Mouse (Mus musculus) myocyte (in vitro differentiated cells): Measurements from ENCODE around the gene Efna1. TPM values are rescaled to one million over a fixed set of nuclear protein-coding genes. Genes with fewer than 3 reads are reported as not detected.

ENCODE experiments used
- H3K27me3 ChIP-seq: one replicate; pipeline ENCODE4 v1.6.1; 2011; ENCODE audit not compliant: control insufficient read depth, insufficient read depth, insufficient read length
- H3K36me3 ChIP-seq: one replicate; pipeline ENCODE4 v1.6.1; 2011; ENCODE audit not compliant: control insufficient read depth, insufficient read depth
- H3K4me2 ChIP-seq: one replicate; pipeline ENCODE4 v1.6.1; 2011; ENCODE audit warnings: low read depth, control low read depth
- H3K4me3 ChIP-seq: one replicate; pipeline ENCODE4 v1.5.1; 2011; ENCODE audit warnings: mild to moderate bottlenecking, control low read depth, moderate library complexity
- H3K79me2 ChIP-seq: one replicate; pipeline ENCODE4 v1.6.1; 2011; ENCODE audit not compliant: control insufficient read depth, insufficient read depth
- H3ac ChIP-seq: one replicate; pipeline ENCODE4 v1.6.1; 2011; ENCODE audit not compliant: control insufficient read depth, insufficient read length
- CEBPB ChIP-seq: IDR thresholded peaks from 2 replicates; pipeline ENCODE4 v1.6.1; 2011; ENCODE audit warnings: mild to moderate bottlenecking, moderate library complexity; ENCODE audit not compliant: poor library complexity, insufficient read depth, severe bottlenecking
- E2F4 ChIP-seq: IDR thresholded peaks from one replicate; pipeline ENCODE4 v1.6.1; 2011; ENCODE audit warnings: mild to moderate bottlenecking, control low read depth, moderate library complexity; ENCODE audit not compliant: insufficient read depth
- MAX ChIP-seq: IDR thresholded peaks from one replicate; pipeline ENCODE4 v1.6.1; 2011; ENCODE audit warnings: low read depth, mild to moderate bottlenecking, control low read depth
- MYOD1 ChIP-seq, 3 experiments: IDR thresholded peaks; one replicate each; pipeline ENCODE4 v1.6.1; 2011; ENCODE audit warnings: control low read depth in 2 of 3, low read depth in 2 of 3, mild to moderate bottlenecking in 2 of 3, moderate library complexity in 1 of 3; ENCODE audit not compliant: insufficient read length in 2 of 3, control insufficient read depth in 1 of 3
- MYOG ChIP-seq, 3 experiments: IDR thresholded peaks; one replicate each; pipeline ENCODE4 v1.6.1; 2011; ENCODE audit warnings: control low read depth in 2 of 3, low read depth in 2 of 3, mild to moderate bottlenecking in 2 of 3; ENCODE audit not compliant: insufficient read length in 2 of 3, control insufficient read depth in 1 of 3, insufficient read depth in 1 of 3
- POLR2A ChIP-seq: IDR thresholded peaks from one replicate; pipeline ENCODE4 v1.6.1; 2011; ENCODE audit warnings: low read depth, mild to moderate bottlenecking, control low read depth, moderate library complexity; ENCODE audit not compliant: insufficient read length
- POLR2AphosphoS2 ChIP-seq: IDR thresholded peaks from one replicate; pipeline ENCODE4 v1.6.1; 2011; ENCODE audit warnings: low read depth, control low read depth; ENCODE audit not compliant: insufficient read length
- REST ChIP-seq: IDR thresholded peaks from one replicate; pipeline ENCODE4 v1.6.1; 2011; ENCODE audit warnings: mild to moderate bottlenecking, control low read depth, moderate library complexity; ENCODE audit not compliant: insufficient read depth, insufficient read length
- SRF ChIP-seq: IDR thresholded peaks from one replicate; pipeline ENCODE4 v1.6.1; 2011; ENCODE audit warnings: low read depth; ENCODE audit not compliant: control insufficient read depth, insufficient read length
- TCF12 ChIP-seq: IDR thresholded peaks from one replicate; pipeline ENCODE4 v1.6.1; 2011; ENCODE audit warnings: mild to moderate bottlenecking, control low read depth; ENCODE audit not compliant: poor library complexity, insufficient read depth, severe bottlenecking
- TCF3 ChIP-seq: IDR thresholded peaks from one replicate; pipeline ENCODE4 v1.6.1; 2011; ENCODE audit warnings: low read depth, control low read depth; ENCODE audit not compliant: insufficient read length
- USF1 ChIP-seq: IDR thresholded peaks from one replicate; pipeline ENCODE4 v1.6.1; 2011; ENCODE audit warnings: low read depth, mild to moderate bottlenecking, control low read depth, moderate library complexity
- polyA plus RNA-seq: library from polyadenylated mRNA; unstranded; fragments of >200 nt; fragmentation: generic; extraction: Trizol; gene quantifications from one replicate; pipeline ENCODE4 v1.2.1, GENCODE M21; 2012; ENCODE audit warnings: missing spikeins

Efna1 gene
- polyA plus RNA-seq, 1 experiment: 8.2 TPM

GRCm38 (mm10) chr3:89294195-89294594 is 13.3 kb upstream of the Efna1 start:
- no peak overlapping the region for H3K4me2 ChIP-seq
- no peaks in the 10 kb centered on the region for H3K36me3 ChIP-seq
- no peak for TF ChIP-seq MYOG (IDR thresholded peaks at IDR 0.05; ENCODE audit: control insufficient read depth in 1 of 3, insufficient read depth in 1 of 3, insufficient read length in 2 of 3, low read depth in 2 of 3)
- no peak overlapping the region for H3K4me3 ChIP-seq
- no peaks in the 10 kb centered on the region for H3K79me2 ChIP-seq
- H3K27me3 ChIP-seq: no peaks in the 10 kb centered on the region
- no peak overlapping the region for H3ac ChIP-seq

GRCm38 (mm10) chr3:89293247-89293918 is 12.4 kb upstream of the Efna1 start:
- H3K4me2 ChIP-seq: no peak overlapping the region
- H3ac ChIP-seq: no peak overlapping the region
- H3K27me3 ChIP-seq: no peaks in the 10 kb centered on the region
- no peak overlapping the region for H3K4me3 ChIP-seq
- H3K79me2 ChIP-seq: no peaks in the 10 kb centered on the region
- TF ChIP-seq MAX (no peak), TCF12 (no peak), MYOG (IDR thresholded peaks at IDR 0.05; ENCODE audit: control insufficient read depth in 1 of 3, insufficient read depth in 1 of 3, insufficient read length in 2 of 3, low read depth in 2 of 3) (no peak), CEBPB (no peak), POLR2A (no peak), REST (no peak), SRF (no peak), TCF3 (no peak), MYOD1 (IDR thresholded peaks at IDR 0.05; ENCODE audit: control insufficient read depth in 1 of 3, insufficient read length in 2 of 3, low read depth in 2 of 3) (no peak), E2F4 (no peak), USF1 (no peak), POLR2AphosphoS2 (no peak)
- H3K36me3 ChIP-seq: no peaks in the 10 kb centered on the region

GRCm38 (mm10) chr3:89292303-89292702 is 11.4 kb upstream of the Efna1 start:
- Histone ChIP-seq H3K79me2 (no peaks in the 10 kb centered on the region), H3ac (no peak overlapping the region), H3K36me3 (no peaks in the 10 kb centered on the region), H3K4me3 (no peak overlapping the region), H3K4me2 (no peak overlapping the region), H3K27me3 (peaks cover 3% of the 10 kb centered on the region)
- TF ChIP-seq MYOD1 (IDR thresholded peaks at IDR 0.05; ENCODE audit: control insufficient read depth in 1 of 3, insufficient read length in 2 of 3, low read depth in 2 of 3) (peak in 1 of 3 experiments; percentile 17), MAX (no peak), TCF12 (no peak)

GRCm38 (mm10) chr3:89291874-89292273 is 10.9 kb upstream of the Efna1 start:
- Histone ChIP-seq H3K27me3 (peaks cover 6% of the 10 kb centered on the region), H3ac (no peak overlapping the region), H3K79me2 (no peaks in the 10 kb centered on the region), H3K36me3 (no peaks in the 10 kb centered on the region), H3K4me3 (no peak overlapping the region), H3K4me2 (no peak overlapping the region)
- TF ChIP-seq SRF (no peak), USF1 (no peak), MYOD1 (IDR thresholded peaks at IDR 0.05; ENCODE audit: control insufficient read depth in 1 of 3, insufficient read length in 2 of 3, low read depth in 2 of 3) (no peak)

- H3K79me2 ChIP-seq: no peaks in the 10 kb centered on the region
- TF ChIP-seq REST (no peak), MAX (no peak), TCF3 (no peak), POLR2A (no peak), SRF (no peak), POLR2AphosphoS2 (no peak), CEBPB (no peak), MYOG (IDR thresholded peaks at IDR 0.05; ENCODE audit: control insufficient read depth in 1 of 3, insufficient read depth in 1 of 3, insufficient read length in 2 of 3, low read depth in 2 of 3) (no peak)
- no peak overlapping the region for H3K4me2 ChIP-seq
- no peak overlapping the region for H3K4me3 ChIP-seq
- no peak overlapping the region for H3ac ChIP-seq
- peaks cover 13% of the 10 kb centered on the region for H3K27me3 ChIP-seq
- no peaks in the 10 kb centered on the region for H3K36me3 ChIP-seq
These were observed 7.6 kb upstream of the Efna1 start for GRCm38 (mm10) chr3:89288503-89288928.

- Histone ChIP-seq H3K79me2 (no peaks in the 10 kb centered on the region), H3ac (no peak overlapping the region)
- TF ChIP-seq TCF12 (no peak), CEBPB (no peak), E2F4 (no peak), MAX (no peak), POLR2AphosphoS2 (no peak), USF1 (no peak), MYOD1 (IDR thresholded peaks at IDR 0.05; ENCODE audit: control insufficient read depth in 1 of 3, insufficient read length in 2 of 3, low read depth in 2 of 3) (no peak), TCF3 (no peak), REST (no peak), MYOG (IDR thresholded peaks at IDR 0.05; ENCODE audit: control insufficient read depth in 1 of 3, insufficient read depth in 1 of 3, insufficient read length in 2 of 3, low read depth in 2 of 3) (no peak), POLR2A (no peak), SRF (no peak)
These were observed 6.3 kb upstream of the Efna1 start for GRCm38 (mm10) chr3:89287286-89287685.

More at GRCm38 (mm10) chr3:89287286-89287685, 6.3 kb upstream of the Efna1 start:
- Histone ChIP-seq H3K4me3 (no peak overlapping the region), H3K4me2 (no peak overlapping the region), H3K36me3 (no peaks in the 10 kb centered on the region), H3K27me3 (peaks cover 13% of the 10 kb centered on the region)
